Mouse (Mus musculus) lung, postnatal 10 days (tissue): ENCODE data around the gene 6330403K07Rik.

Source experiments
- DNase-seq: peaks from one replicate; pipeline ENCODE4 v3.0.0; 2021

Gene 6330403K07Rik

DNA sequence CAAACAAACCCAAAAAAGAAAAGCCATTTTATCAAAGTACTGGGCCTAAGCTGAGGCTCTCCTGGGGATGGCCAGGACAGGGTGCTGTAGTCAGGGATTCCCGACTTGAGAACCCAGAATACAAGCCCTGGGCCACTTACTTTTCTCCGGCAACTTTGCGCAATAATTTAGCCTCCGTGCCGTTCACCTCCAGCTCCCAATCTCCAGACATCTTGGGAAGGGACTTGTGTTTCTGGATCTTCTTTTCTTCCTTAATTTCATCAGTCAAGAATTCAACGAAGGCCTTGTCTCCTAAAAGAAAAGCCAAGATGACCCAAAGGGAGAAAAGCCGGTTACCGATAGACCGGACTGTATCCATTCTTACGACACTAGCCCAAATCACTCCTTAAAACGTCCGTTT, 51.3 kb downstream of the 6330403K07Rik start:
- DNase-seq, result no peak
